Mouse (Mus musculus) MEL (cell line): ENCODE data around the gene Zfp513.

Source experiments
- CTCF ChIP-seq, 3 experiments: IDR thresholded peaks in 2 of 3; conservative IDR thresholded peaks in 1 of 3; 2 replicates each; pipeline ENCODE4 v1.5.1; 2011 to 2012; ENCODE audit warnings: low read length in 3 of 3, low read depth in 2 of 3, mild to moderate bottlenecking in 2 of 3, improper control_type of control experiment in 1 of 3, inconsistent platforms in 1 of 3, mixed read lengths in 1 of 3, moderate library complexity in 1 of 3; ENCODE audit not compliant: control insufficient read depth in 1 of 3, insufficient read depth in 1 of 3, poor library complexity in 1 of 3, severe bottlenecking in 1 of 3
- E2F4 ChIP-seq: IDR thresholded peaks from 2 replicates; pipeline ENCODE4 v1.6.1; 2011; ENCODE audit warnings: low read depth, low read length, improper control_type of control experiment, borderline replicate concordance
- ELF1 ChIP-seq: IDR thresholded peaks from 2 replicates; pipeline ENCODE4 v1.6.1; 2014; ENCODE audit warnings: low read depth, mild to moderate bottlenecking, inconsistent platforms, low read length, improper control_type of control experiment, moderate library complexity
- EP300 ChIP-seq, 2 experiments: IDR thresholded peaks; 2 replicates each; pipeline ENCODE4 v1.6.1; 2011; ENCODE audit warnings: improper control_type of control experiment in 2 of 2, low read length in 2 of 2, low read depth in 1 of 2, mild to moderate bottlenecking in 1 of 2
- GABPA ChIP-seq: IDR thresholded peaks from 2 replicates; pipeline ENCODE4 v1.6.1; 2012; ENCODE audit warnings: low read depth, mild to moderate bottlenecking, inconsistent platforms, low read length, improper control_type of control experiment, moderate library complexity
- MYB ChIP-seq: IDR thresholded peaks from 2 replicates; pipeline ENCODE4 v1.6.1; 2011; ENCODE audit warnings: mild to moderate bottlenecking, low read depth, low read length, improper control_type of control experiment
- MYC ChIP-seq: IDR thresholded peaks from 2 replicates; pipeline ENCODE4 v1.6.1; 2011; ENCODE audit warnings: low read depth, mild to moderate bottlenecking, low read length, improper control_type of control experiment, moderate library complexity
- POLR2A ChIP-seq, 2 experiments: IDR thresholded peaks; 2 replicates each; pipeline ENCODE4 v1.6.1; 2011 to 2012; ENCODE audit warnings: low read length in 2 of 2, mild to moderate bottlenecking in 2 of 2, control low read depth in 1 of 2, improper control_type of control experiment in 1 of 2, low read depth in 1 of 2, moderate library complexity in 1 of 2; ENCODE audit not compliant: control insufficient read depth in 1 of 2, insufficient read depth in 1 of 2, poor library complexity in 1 of 2
- POLR2AphosphoS5 ChIP-seq: IDR thresholded peaks from 2 replicates; pipeline ENCODE4 v1.6.1; 2012; ENCODE audit warnings: low read depth, borderline replicate concordance, mild to moderate bottlenecking, inconsistent platforms, low read length, moderate library complexity, mixed read lengths
- SMC3 ChIP-seq: IDR thresholded peaks from 2 replicates; pipeline ENCODE4 v1.6.1; 2011; ENCODE audit warnings: low read depth, low read length, improper control_type of control experiment
- TCF12 ChIP-seq: IDR thresholded peaks from 2 replicates; pipeline ENCODE4 v1.6.1; 2014; ENCODE audit warnings: low read depth, mild to moderate bottlenecking, inconsistent platforms, low read length, improper control_type of control experiment, moderate library complexity
- USF1 ChIP-seq: IDR thresholded peaks from 2 replicates; pipeline ENCODE4 v1.6.1; 2014; ENCODE audit warnings: low read depth, mild to moderate bottlenecking, inconsistent platforms, low read length, improper control_type of control experiment, moderate library complexity
- ZC3H11A ChIP-seq: IDR thresholded peaks from 2 replicates; pipeline ENCODE4 v1.6.1; 2012; ENCODE audit warnings: low read depth, mild to moderate bottlenecking, inconsistent platforms, low read length, improper control_type of control experiment

DNA sequence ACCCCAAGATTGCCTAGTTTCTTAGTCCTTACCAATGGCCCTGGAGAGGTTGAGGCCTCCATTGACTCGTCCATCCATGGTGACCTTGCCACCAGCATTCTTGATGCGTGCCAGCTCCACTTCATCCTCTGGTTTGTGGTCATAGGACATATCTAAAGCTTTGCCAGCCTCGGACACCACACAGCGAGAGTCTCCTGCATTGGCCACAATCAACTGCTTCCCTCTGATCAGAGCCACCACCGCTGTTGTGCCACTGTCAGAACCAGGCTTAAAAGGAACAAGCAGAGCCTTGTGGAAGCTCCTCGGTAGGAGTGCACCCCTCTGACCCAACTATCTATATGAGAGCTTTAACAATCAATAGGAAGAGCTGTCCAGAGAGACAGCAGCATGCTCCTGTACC lies 2.3 kb upstream of the Zfp513 start:
- TF ChIP-seq ZC3H11A (no peak), POLR2AphosphoS5 (no peak), POLR2A (IDR thresholded peaks at IDR 0.05; ENCODE audit: control insufficient read depth in 1 of 2, insufficient read depth in 1 of 2, low read depth in 1 of 2, low read length in 2 of 2, poor library complexity in 1 of 2) (no peak), E2F4 (no peak), GABPA (no peak), MYC (no peak), MYB (no peak), EP300 (IDR thresholded peaks at IDR 0.05; ENCODE audit: low read depth in 1 of 2, low read length in 2 of 2) (no peak), USF1 (no peak), TCF12 (no peak), SMC3 (no peak), CTCF (IDR thresholded peaks at IDR 0.05 in 2 of 3, conservative IDR thresholded peaks at IDR 0.05 in 1 of 3; ENCODE audit: control insufficient read depth in 1 of 3, insufficient read depth in 1 of 3, low read depth in 2 of 3, low read length in 3 of 3, poor library complexity in 1 of 3, severe bottlenecking in 1 of 3) (no peak), ELF1 (no peak)
